Mouse (Mus musculus): Measurements from ENCODE around the gene C8a.

C8a gene

GRCm38 (mm10) chr4:104876323-104876722 lies at the start of gene C8a:
TSS of gene C8a (minus strand) at chr4:104876398.
- DNase-seq (ENCODE audit: low spot score in 2 of 2): no peak

- DNase-seq (ENCODE audit: low spot score in 2 of 2): no peak
These were observed 49.2 kb upstream of the C8a start for GRCm38 (mm10) chr4:104925383-104925782.

GRCm38 (mm10) chr4:104918017-104918416 lies 41.8 kb upstream of the C8a start:
- no peak for DNase-seq (ENCODE audit: low spot score in 2 of 2)

- no peak for DNase-seq (ENCODE audit: low spot score in 2 of 2)
These were observed 38.6 kb upstream of the C8a start for GRCm38 (mm10) chr4:104914711-104915247.

- no peak for DNase-seq (ENCODE audit: low spot score in 2 of 2)
These were observed 37.3 kb upstream of the C8a start, which contains the start of gene Fyb2 for GRCm38 (mm10) chr4:104913291-104914129. TSS of gene Fyb2 (plus strand) at chr4:104913456.

GRCm38 (mm10) chr4:104911685-104912084 lies 35.5 kb upstream of the C8a start:
- peak in 1 of 2 experiments; percentile 55 for DNase-seq (ENCODE audit: low spot score in 2 of 2)

GRCm38 (mm10) chr4:104905049-104905448 lies 28.9 kb upstream of the C8a start:
- DNase-seq (ENCODE audit: low spot score in 2 of 2): no peak

GRCm38 (mm10) chr4:104902836-104903235 lies 26.6 kb upstream of the C8a start:
- DNase-seq (ENCODE audit: low spot score in 2 of 2): no peak

GRCm38 (mm10) chr4:104894004-104894734 lies 18.0 kb upstream of the C8a start:
- DNase-seq (ENCODE audit: low spot score in 2 of 2): peak; percentile 35 to 66

- DNase-seq (ENCODE audit: low spot score in 2 of 2): peak in 1 of 2 experiments; percentile 13
These were observed 17.4 kb upstream of the C8a start for GRCm38 (mm10) chr4:104893588-104893987.

GRCm38 (mm10) chr4:104891708-104892107 lies 15.5 kb upstream of the C8a start:
- DNase-seq (ENCODE audit: low spot score in 2 of 2): no peak

GRCm38 (mm10) chr4:104888499-104889262 lies 12.5 kb upstream of the C8a start:
- DNase-seq (ENCODE audit: low spot score in 2 of 2): no peak

- DNase-seq (ENCODE audit: low spot score in 2 of 2): no peak
These were observed 11.3 kb upstream of the C8a start for GRCm38 (mm10) chr4:104887486-104887885.

GRCm38 (mm10) chr4:104875832-104876231 lies 366 bp downstream of the C8a start:
- DNase-seq (ENCODE audit: low spot score in 2 of 2): no peak

- DNase-seq (ENCODE audit: low spot score in 2 of 2): no peak
These were observed 6.0 kb downstream of the C8a start for GRCm38 (mm10) chr4:104870196-104870595.

GRCm38 (mm10) chr4:104869581-104869980 lies 6.6 kb downstream of the C8a start:
- DNase-seq (ENCODE audit: low spot score in 2 of 2): no peak

GRCm38 (mm10) chr4:104864397-104864796 lies 11.8 kb downstream of the C8a start:
- no peak for DNase-seq (ENCODE audit: low spot score in 2 of 2)

GRCm38 (mm10) chr4:104861241-104861640 lies 15.0 kb downstream of the C8a start:
- no peak for DNase-seq (ENCODE audit: low spot score in 2 of 2)

- no peak for DNase-seq (ENCODE audit: low spot score in 2 of 2)
These were observed 18.4 kb downstream of the C8a start for GRCm38 (mm10) chr4:104857823-104858222.

- DNase-seq (ENCODE audit: low spot score in 2 of 2): no peak
These were observed 19.2 kb downstream of the C8a start, which contains the start of gene Gm17662 for GRCm38 (mm10) chr4:104857029-104857428. TSS of gene Gm17662 (plus strand) at chr4:104857329.

- DNase-seq (ENCODE audit: low spot score in 2 of 2): no peak
These were observed 21.0 kb downstream of the C8a start for GRCm38 (mm10) chr4:104855216-104855615.

- DNase-seq (ENCODE audit: low spot score in 2 of 2): no peak
These were observed 32.7 kb downstream of the C8a start for GRCm38 (mm10) chr4:104843546-104843945.

Measured in frontal cortex, postnatal 10 days (tissue).